Mouse (Mus musculus): ENCODE results near the gene Fignl1.

DNA sequence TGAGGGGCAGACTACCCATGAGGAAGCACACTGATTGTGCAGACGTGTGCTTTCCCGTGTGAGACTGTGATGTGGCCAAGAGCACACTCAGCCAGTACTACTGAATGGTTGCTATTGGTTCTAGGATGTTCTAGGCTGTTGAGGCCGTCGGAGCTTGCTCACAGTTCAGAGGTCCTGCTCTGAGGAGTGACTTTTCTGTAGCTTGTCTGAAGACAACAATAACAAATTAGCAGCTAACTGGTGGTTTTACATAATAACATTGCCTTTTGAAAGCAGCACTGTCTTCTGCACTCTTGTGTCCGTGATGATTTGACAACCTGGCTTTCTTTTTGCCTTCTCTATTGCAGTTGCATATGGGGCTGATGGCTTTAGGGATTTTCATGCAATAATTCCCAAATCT, 68.2 kb downstream of the Fignl1 start:
- TF ChIP-seq POLR2A (IDR thresholded peaks at IDR 0.05; ENCODE audit: borderline replicate concordance, extremely low read depth, low read depth, low read length), result no peak
- TF ChIP-seq CTCF (IDR thresholded peaks at IDR 0.05; ENCODE audit: insufficient read depth, low read length), result no peak

Data from lung, adult 2 months (tissue).